Mouse (Mus musculus) myocyte (in vitro differentiated cells): Measurements from ENCODE around the gene Syngr2.

Experiments
- CEBPB ChIP-seq: IDR thresholded peaks from 2 replicates; pipeline ENCODE4 v1.6.1; 2011; ENCODE audit warnings: mild to moderate bottlenecking, moderate library complexity; ENCODE audit not compliant: poor library complexity, insufficient read depth, severe bottlenecking
- E2F4 ChIP-seq: IDR thresholded peaks from one replicate; pipeline ENCODE4 v1.6.1; 2011; ENCODE audit warnings: mild to moderate bottlenecking, control low read depth, moderate library complexity; ENCODE audit not compliant: insufficient read depth
- MAX ChIP-seq: IDR thresholded peaks from one replicate; pipeline ENCODE4 v1.6.1; 2011; ENCODE audit warnings: low read depth, mild to moderate bottlenecking, control low read depth
- MYOG ChIP-seq, 3 experiments: IDR thresholded peaks; one replicate each; pipeline ENCODE4 v1.6.1; 2011; ENCODE audit warnings: control low read depth in 2 of 3, low read depth in 2 of 3, mild to moderate bottlenecking in 2 of 3; ENCODE audit not compliant: insufficient read length in 2 of 3, control insufficient read depth in 1 of 3, insufficient read depth in 1 of 3
- POLR2A ChIP-seq: IDR thresholded peaks from one replicate; pipeline ENCODE4 v1.6.1; 2011; ENCODE audit warnings: low read depth, mild to moderate bottlenecking, control low read depth, moderate library complexity; ENCODE audit not compliant: insufficient read length
- POLR2AphosphoS2 ChIP-seq: IDR thresholded peaks from one replicate; pipeline ENCODE4 v1.6.1; 2011; ENCODE audit warnings: low read depth, control low read depth; ENCODE audit not compliant: insufficient read length
- SRF ChIP-seq: IDR thresholded peaks from one replicate; pipeline ENCODE4 v1.6.1; 2011; ENCODE audit warnings: low read depth; ENCODE audit not compliant: control insufficient read depth, insufficient read length
- TCF12 ChIP-seq: IDR thresholded peaks from one replicate; pipeline ENCODE4 v1.6.1; 2011; ENCODE audit warnings: mild to moderate bottlenecking, control low read depth; ENCODE audit not compliant: poor library complexity, insufficient read depth, severe bottlenecking
- USF1 ChIP-seq: IDR thresholded peaks from one replicate; pipeline ENCODE4 v1.6.1; 2011; ENCODE audit warnings: low read depth, mild to moderate bottlenecking, control low read depth, moderate library complexity

DNA sequence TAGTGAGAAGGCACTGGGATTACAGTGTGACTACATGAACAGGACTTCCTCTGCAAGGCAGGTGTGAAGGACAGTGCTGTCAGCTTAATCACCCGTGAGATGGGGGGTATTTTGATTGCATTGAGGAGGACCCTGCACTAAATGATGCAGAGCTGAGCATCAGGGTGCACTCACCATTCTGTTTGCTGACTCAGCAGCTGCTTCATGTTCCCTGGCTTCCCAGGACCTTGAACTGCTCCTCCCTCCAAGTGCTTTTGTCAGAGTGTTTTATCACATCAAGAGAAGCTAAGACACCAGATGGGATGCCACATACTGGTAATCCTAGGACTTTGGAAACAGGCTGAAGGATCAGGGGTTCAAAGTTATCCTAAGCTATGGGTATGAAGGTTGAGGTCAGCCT, 46.5 kb downstream of the Syngr2 start:
- no peak for TF ChIP-seq MYOG (IDR thresholded peaks at IDR 0.05; ENCODE audit: control insufficient read depth in 1 of 3, insufficient read depth in 1 of 3, insufficient read length in 2 of 3, low read depth in 2 of 3)
- no peak for TF ChIP-seq USF1
- TF ChIP-seq TCF12, result no peak
- TF ChIP-seq POLR2AphosphoS2, result no peak
- TF ChIP-seq POLR2A, result no peak
- TF ChIP-seq MAX, result no peak
- TF ChIP-seq CEBPB, result no peak
- no peak for TF ChIP-seq SRF
- TF ChIP-seq E2F4, result no peak
